Mouse (Mus musculus) skeletal muscle tissue, postnatal 0 days (tissue): ENCODE measurements around the gene Zfp873. TPM values are rescaled to one million over a fixed set of nuclear protein-coding genes. Genes with fewer than 3 reads are reported as not detected.

ENCODE experiments used
- polyA plus RNA-seq: library from polyadenylated mRNA; unstranded; fragments of >200 nt; fragmentation: Nextera tagmentation; extraction: Ambion mirVana; gene quantifications from 2 replicates; pipeline ENCODE4 v1.2.1, GENCODE M21; 2015

Zfp873 gene
- polyA plus RNA-seq = 4.2 and 4.8 TPM in 2 replicates

GRCm38 (mm10) chr10:82047597-82048459 is at the start of gene Zfp873:
Gene Zfp873, plus strand, starts transcription at chr10:82048123.

GRCm38 (mm10) chr10:82082728-82083621 is 35.1 kb downstream of the Zfp873 start, which contains the start of gene BC024063:
Gene BC024063, plus strand, starts transcription at chr10:82083353.

Other genes starting within 250 kb of the Zfp873 start
- 1.1 and 1.4 TPM in 2 replicates for gene Gm4767, start 235.9 kb upstream of the Zfp873 start, polyA plus RNA-seq
- 3.7 and 5.3 TPM in 2 replicates for gene Gm32687, start 184.2 kb upstream of the Zfp873 start, polyA plus RNA-seq
- gene Zfp781, start 117.6 kb upstream of the Zfp873 start, polyA plus RNA-seq = 0.48 and 1.0 TPM in 2 replicates
- gene BC024063, start 35.2 kb downstream of the Zfp873 start, polyA plus RNA-seq = 1.1 and 1.3 TPM in 2 replicates
- 2.6 and 2.9 TPM in 2 replicates for gene AU041133, start 79.9 kb downstream of the Zfp873 start, polyA plus RNA-seq
- 8.2 and 10.2 TPM in 2 replicates for gene Zfp938, start 193.2 kb downstream of the Zfp873 start, polyA plus RNA-seq